Mouse (Mus musculus) lung, postnatal 4 days (tissue): ENCODE measurements around the gene C530008M17Rik.

ENCODE experiments used
- DNase-seq, 2 experiments: peaks; one replicate each; pipeline ENCODE4 v3.0.0; 2021

The C530008M17Rik gene

GRCm38 (mm10) chr5:76656212-76656611, at the start of gene C530008M17Rik:
C530008M17Rik (plus strand) TSS chr5:76656512.
- DNase-seq = no peak

DNA sequence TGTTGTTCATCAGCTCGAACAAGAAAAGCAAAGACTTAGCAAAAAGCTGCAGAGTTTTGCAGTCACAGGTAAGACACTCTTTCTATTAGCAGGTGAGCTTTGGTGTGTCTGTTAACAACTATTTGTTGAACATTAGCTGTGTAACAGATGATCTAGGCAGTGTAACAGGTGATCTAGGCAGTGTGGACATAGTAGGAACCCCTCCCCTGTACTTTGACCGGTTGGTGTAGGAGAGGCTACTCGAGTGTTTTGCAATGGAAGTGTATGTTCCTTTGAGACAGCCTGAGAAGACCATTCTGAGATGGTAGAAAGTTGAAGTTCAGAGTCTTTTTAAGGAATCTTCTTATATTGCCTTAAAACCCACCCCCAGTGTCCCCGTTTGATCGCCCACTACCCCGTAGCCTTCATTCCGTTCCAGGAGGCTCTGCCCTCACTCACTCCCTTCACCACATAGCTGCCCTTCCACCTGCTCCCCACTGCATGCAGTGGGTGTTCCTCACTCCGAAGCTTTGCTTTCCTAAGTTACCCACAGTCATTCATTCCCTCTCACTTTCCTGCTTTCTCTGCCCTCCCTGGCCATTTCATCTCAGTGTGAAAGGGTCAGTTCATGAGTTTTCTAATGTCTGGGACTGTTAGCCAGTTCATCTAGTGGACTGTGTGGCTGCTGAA, 46.5 kb upstream of the C530008M17Rik start:
- DNase-seq = no peak

DNA sequence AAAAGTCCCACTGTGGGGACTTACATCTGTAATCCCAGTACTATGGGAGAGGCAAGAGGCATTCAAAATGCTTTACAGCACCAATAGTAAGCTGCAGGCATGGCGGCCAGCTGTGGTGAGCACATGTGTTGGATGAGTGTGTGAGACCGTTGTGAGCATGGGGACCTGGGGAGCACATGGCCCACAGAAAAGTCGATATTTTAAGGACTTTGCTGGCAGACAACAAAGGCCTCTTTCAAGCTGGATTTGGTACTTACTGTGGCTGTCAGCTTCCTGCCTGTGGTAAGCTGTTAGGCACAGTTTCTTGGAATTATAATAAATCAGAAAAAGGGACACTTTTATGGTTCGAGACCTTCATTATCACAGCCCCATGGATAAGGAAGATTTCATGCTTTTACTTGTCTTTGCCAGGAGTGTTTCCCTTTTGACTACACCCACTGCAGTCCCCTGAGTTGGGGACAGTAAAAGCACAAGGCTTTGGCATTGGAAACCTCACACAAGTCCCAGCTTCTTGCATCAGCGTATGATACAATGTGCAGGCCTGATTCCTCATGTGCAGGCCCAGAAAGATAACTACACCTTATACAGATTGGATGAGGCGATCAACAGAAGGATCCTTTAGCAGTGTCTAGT, 43.3 kb upstream of the C530008M17Rik start:
- DNase-seq = no peak

DNA sequence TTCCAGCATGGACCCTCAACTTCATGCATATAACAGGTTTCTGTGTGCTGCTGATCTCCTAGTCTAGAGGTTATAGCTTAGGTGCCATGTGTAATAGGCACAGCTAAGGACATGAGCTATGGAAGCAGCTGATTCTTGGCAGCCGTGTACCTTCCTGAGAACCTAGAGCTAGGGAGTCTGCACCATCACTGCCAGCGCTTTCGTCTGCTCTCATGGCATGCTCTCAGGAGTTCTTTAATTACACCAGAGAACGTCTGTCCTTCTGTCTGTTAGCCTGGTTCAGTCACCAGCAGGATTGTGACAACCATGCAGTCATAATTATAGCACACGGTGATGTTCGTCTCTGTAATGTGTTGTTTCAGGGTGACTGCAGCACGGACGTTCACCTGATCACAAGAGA, 41.0 kb upstream of the C530008M17Rik start:
- no peak for DNase-seq

DNA sequence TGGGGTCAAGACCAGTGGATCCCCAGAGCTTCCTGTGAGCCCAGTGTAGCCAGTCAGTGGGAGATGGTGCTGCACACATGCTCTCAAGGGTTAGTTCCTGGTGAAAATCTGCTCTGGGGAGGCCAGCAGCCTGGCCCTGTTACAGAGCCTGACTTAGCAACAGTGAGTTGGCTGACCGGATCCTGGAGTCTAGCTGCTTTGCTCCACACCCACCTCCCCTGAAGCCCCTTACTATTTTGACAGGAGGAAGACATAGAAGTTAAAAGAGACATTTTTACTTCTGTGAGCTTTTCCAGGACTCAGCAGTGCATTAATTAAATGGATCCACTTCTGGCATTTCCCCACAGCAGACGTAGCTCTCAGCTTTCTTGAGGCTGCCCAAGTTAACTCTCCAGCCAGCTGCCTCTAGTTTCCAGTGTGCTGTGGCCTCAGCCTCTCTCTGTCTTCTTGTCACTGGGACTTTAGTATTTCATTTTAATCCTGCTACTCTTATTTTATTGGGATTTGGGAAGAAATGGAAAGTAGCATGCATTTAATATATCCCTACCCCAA, 40.0 kb upstream of the C530008M17Rik start:
- no peak for DNase-seq

DNA sequence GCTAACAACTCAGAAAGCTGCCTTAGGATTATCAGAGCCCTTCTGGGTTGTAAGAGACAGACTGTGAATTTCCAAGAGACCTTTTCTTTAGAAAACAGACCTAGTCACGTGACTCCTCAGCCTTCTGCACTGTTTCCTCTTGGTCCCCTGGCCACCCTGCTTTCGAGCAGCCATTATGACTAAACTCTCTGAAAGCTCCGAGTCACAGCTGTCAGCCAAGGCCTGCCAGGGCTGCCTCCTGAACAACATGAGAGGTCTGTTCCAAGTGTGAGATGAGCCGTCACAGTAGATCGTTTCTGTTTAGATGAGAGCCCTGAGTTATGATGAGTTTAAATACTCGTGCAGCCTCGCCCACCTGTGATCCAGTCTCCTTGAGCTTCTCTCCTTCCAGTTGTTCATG, 37.6 kb upstream of the C530008M17Rik start:
- DNase-seq = no peak

DNA sequence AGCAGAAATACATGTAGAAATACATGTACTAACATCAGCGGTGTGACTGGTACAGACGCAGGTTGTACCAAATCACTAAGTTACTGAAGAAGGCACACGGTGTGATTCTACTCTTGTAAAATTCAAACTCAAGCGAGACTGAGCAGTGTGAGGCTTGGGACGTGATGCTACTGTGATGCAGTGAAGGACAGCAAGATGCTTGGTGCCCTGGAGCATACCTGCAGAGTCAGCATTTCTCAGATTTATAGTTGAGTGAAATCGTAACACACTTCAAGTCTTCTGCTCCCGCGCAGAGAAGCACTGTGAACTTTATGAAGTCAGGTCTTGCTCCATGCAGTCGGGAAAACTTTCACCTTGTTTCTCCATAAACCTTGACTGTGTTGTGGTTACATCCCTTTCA, 32.6 kb upstream of the C530008M17Rik start:
- DNase-seq = no peak

- no peak for DNase-seq
Observed at GRCm38 (mm10) chr5:76627770-76628169, 28.5 kb upstream of the C530008M17Rik start.

GRCm38 (mm10) chr5:76634012-76634411, 22.3 kb upstream of the C530008M17Rik start:
- DNase-seq = no peak

GRCm38 (mm10) chr5:76635592-76635991, 20.7 kb upstream of the C530008M17Rik start:
- peak; percentile 31 to 44 for DNase-seq

GRCm38 (mm10) chr5:76642076-76642475, 14.2 kb upstream of the C530008M17Rik start:
- DNase-seq = no peak

GRCm38 (mm10) chr5:76644234-76644633, 12.1 kb upstream of the C530008M17Rik start:
- DNase-seq = no peak

DNA sequence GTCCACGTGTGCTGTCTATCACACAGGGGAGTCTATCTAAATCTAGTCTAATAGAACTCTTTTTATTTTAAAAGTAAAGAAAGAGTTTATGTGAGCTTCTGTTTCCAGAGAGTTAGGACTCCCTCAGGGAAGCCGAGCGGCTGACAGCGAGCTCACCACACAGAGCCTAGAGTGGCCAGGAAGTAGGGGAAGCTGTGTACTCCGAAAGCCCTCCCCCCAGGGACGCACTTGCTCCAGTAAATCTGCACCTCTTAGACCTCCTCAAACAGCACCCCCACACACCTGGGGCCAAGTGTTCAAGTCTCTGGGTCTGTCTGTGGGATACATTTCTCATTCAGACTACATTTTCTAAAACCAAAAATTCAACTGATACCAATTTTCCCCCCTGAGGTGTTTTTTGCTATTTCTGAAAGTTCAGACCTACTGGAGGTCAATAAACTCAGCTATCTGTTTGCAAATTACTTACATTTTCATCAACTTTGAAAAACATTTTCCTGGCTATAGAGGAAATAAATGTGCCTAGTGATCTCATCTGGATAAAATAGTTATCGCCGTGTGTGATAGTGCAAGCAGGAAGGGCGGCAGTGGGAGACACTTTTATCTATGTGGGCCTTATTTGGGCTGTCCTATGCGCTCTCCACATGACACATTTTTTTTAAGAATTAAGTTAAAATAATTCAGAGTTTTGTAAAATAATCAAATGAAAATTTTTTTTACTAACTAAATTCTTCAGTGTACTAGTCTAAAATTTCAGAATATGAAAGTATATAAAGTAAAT, 11.0 kb upstream of the C530008M17Rik start:
- no peak for DNase-seq

- no peak for DNase-seq
Observed at GRCm38 (mm10) chr5:76649897-76650296, 6.4 kb upstream of the C530008M17Rik start.

GRCm38 (mm10) chr5:76651151-76651725, 5.1 kb upstream of the C530008M17Rik start:
- no peak for DNase-seq

- DNase-seq = peak; percentile 73 to 79
Observed at GRCm38 (mm10) chr5:76657245-76658083, 1.2 kb downstream of the C530008M17Rik start.

DNA sequence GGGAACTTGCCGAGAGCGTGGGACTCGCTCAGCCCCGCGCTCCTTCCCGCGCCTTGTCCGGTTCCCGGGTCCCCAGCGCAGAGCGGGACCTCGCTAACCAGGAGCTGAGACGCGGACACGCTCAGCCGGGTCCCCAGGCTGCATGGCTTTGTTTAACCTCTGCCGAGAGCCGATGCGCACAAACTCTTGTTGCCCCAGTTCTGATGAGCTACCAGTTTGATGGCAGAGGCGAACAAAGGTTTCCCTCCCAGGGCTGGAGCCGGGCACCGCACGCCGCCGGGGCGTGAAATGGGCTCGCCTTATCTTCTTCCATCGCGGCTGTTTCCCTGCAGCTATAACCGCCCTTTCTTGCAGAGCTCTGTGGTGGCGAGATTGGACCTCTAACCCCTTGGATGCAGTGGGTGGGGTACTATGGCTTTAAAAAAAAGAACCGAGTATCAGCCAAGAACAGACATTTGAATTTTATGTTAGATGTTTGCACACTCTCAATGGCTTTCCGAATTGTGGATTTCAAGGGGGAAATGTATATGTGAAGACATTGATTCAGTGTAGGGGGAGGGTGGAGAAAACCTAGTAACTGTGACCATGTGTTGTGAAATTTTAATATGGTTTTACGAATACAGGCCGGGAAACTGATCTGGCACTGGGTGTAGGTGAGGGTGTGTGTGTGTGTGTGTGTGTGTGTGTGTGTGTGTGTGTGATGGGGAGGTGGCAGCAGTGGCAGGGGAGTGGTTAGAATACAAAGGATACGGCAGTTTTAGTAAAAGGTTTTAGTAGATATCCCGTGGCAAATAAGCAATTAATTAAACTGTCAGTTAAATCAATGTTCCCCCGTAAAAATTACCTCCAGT, 2.0 kb downstream of the C530008M17Rik start:
- DNase-seq = peak; percentile 43 to 48

GRCm38 (mm10) chr5:76659958-76660635, 3.8 kb downstream of the C530008M17Rik start:
- DNase-seq = no peak

DNA sequence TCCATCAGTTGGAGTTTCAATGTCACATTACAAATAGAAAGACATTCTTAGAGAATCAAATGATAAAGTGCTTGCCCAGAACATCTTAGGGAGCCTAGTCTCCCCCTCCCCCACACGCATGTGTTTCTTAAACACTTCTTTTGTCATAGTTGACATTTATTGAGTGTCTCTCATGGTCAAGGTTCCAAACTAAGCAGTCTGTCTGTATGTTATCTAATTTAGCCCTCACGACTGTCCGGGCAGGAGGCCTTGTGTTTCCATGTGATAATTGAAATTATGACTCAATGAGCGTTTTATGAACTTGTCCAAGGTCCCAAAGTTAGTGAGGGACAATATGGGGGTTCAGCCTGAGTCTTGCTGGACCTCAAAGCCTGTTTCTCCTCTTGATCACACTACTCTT, 5.0 kb downstream of the C530008M17Rik start:
- no peak for DNase-seq

GRCm38 (mm10) chr5:76664936-76665335, 8.6 kb downstream of the C530008M17Rik start:
- DNase-seq = no peak

DNA sequence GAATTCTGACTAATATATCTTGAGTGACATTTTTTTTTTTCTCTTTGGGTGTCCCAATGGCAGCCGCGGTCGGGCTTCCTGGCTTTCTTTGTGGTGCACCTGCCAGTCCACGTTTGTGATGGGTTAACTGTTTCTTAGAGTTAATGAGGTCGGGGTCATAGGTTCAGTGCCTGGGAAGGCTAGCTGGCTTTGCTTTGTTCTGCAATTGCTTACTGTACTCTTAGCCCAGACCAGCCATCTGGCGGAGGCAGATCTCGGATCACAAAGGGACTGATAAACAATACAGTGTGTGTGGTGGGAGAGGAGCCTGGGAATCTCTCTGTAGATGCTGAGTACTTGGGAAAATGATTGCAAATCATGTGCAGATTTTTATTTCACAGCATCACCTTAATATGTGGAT, 9.1 kb downstream of the C530008M17Rik start:
- peak; percentile 14 to 40 for DNase-seq
